Mouse (Mus musculus): ENCODE results near the gene Tmem80.

DNA sequence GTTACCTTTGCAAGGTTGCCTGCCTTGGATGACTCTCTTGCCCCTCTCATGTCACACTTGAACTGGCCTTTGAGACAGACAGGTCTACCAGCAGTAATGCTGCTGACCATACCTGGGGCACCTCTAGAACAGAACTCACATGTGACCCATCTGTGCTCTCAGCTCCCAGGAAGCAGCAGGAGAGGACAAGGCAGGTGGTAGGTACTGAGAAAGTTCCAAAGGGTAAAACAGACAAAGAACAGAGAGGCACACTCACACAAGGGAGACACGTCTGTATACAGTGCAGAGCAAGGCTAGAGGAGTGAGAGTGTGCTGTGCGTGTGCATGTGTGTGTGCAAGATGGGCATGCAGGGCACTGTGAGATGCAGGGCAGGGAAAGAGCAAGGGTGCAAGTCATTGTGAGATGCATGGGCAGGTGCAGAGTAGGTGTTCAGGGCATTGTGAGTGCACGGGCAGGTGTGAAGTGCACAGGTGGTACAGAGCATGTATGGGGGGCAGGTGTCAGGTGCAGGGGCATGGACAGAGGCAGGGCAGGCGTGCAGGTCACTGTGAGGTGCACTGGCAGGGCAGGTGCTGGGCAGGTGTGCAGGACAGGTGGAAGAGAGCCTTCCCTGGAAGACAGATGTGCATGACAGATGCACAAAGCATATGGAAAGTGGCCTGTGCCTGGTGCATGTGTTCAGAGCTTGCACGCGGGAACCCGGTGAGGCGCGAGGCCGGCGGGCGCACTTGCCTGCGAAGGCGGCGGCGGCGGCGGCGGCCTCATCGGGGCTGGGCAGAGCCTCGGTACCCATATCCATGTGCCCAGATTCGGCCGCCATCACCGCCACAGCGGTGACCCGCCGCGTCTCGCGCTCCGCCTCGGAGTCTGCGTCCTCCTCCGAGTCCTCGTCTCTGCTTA is 743 bp upstream of the Tmem80 start:
- TF ChIP-seq GATA1 (IDR thresholded peaks at IDR 0.05; ENCODE audit: low read length) (no peak), TAL1 (IDR thresholded peaks at IDR 0.05; ENCODE audit: low read length) (no peak)
